Mouse (Mus musculus) CH12.LX (cell line): ENCODE measurements at regions not wholly inside any gene's neighbourhood (a gene's known extent, or its start where the extent isn't known, plus 50 kb on each side); places are given as distances from the start of the nearest gene placed in this dataset.

Experiments used
- DNase-seq: peaks from one replicate; pipeline ENCODE4 v3.0.0-alpha.2; 2013; ENCODE audit errors: extremely low read depth
- H3K27ac ChIP-seq: 2 replicates; pipeline ENCODE4 v1.5.1; 2012; ENCODE audit warnings: low read depth, mild to moderate bottlenecking, control low read depth, moderate library complexity; ENCODE audit not compliant: insufficient read depth
- H3K27me3 ChIP-seq: replicated peaks from 2 replicates; pipeline ENCODE3; 2012; ENCODE audit warnings: inconsistent platforms
- H3K36me3 ChIP-seq, 2 experiments: replicated peaks in 1 of 2; 2 replicates each; pipeline versions ENCODE3 to v1.6.1; 2012; ENCODE audit warnings: inconsistent platforms in 1 of 2, low read length in 1 of 2, mild to moderate bottlenecking in 1 of 2, mixed read lengths in 1 of 2, moderate library complexity in 1 of 2; ENCODE audit not compliant: control insufficient read depth in 1 of 2, insufficient read depth in 1 of 2
- H3K4me1 ChIP-seq, 2 experiments: 2 replicates each; pipeline ENCODE4 v1.6.1; 2012; ENCODE audit warnings: inconsistent platforms in 1 of 2, moderate library complexity in 1 of 2; ENCODE audit not compliant: insufficient read depth in 2 of 2, control insufficient read depth in 1 of 2
- H3K4me2 ChIP-seq: 2 replicates; pipeline ENCODE4 v1.6.1; 2012; ENCODE audit warnings: low read depth, mild to moderate bottlenecking, control low read depth; ENCODE audit not compliant: poor library complexity, insufficient read depth, severe bottlenecking
- H3K4me3 ChIP-seq, 3 experiments: fragments of 150-350 bp in 1 of 3; sonication (generic) in 1 of 3; replicated peaks in 1 of 3; 2 replicates each; pipeline versions ENCODE3 to v1.5.1; 2011 to 2012; ENCODE audit warnings: low read depth in 2 of 3, low read length in 2 of 3, mild to moderate bottlenecking in 2 of 3, moderate library complexity in 2 of 3, control low read depth in 1 of 3, improper control_type of control experiment in 1 of 3, inconsistent platforms in 1 of 3, mixed read lengths in 1 of 3; ENCODE audit not compliant: poor library complexity in 1 of 3
- H3K79me2 ChIP-seq: replicated peaks from 2 replicates; pipeline ENCODE4 v1.6.1; 2012; ENCODE audit warnings: mild to moderate bottlenecking, moderate library complexity; ENCODE audit not compliant: control insufficient read depth, poor library complexity, insufficient read depth, severe bottlenecking; ENCODE audit errors: extremely low read depth
- H3K9ac ChIP-seq: 2 replicates; pipeline ENCODE4 v1.6.1; 2012; ENCODE audit warnings: low read depth, mild to moderate bottlenecking, control low read depth, moderate library complexity; ENCODE audit not compliant: insufficient read depth
- H3K9me3 ChIP-seq: replicated peaks from 2 replicates; pipeline ENCODE3; 2012; ENCODE audit warnings: low read length, inconsistent platforms, mixed read lengths
- BHLHE40 ChIP-seq: IDR thresholded peaks from 2 replicates; pipeline ENCODE4 v1.6.1; 2011; ENCODE audit warnings: mild to moderate bottlenecking, low read depth, low read length, improper control_type of control experiment
- CTCF ChIP-seq, 2 experiments: IDR thresholded peaks in 1 of 2; conservative IDR thresholded peaks in 1 of 2; 2 replicates each; pipeline ENCODE4 v1.5.1; 2011 to 2012; ENCODE audit warnings: low read depth in 2 of 2, low read length in 2 of 2, improper control_type of control experiment in 1 of 2, inconsistent platforms in 1 of 2, mild to moderate bottlenecking in 1 of 2, moderate library complexity in 1 of 2
- E2F4 ChIP-seq: IDR thresholded peaks from 2 replicates; pipeline ENCODE4 v1.6.1; 2011; ENCODE audit warnings: low read depth, low read length, improper control_type of control experiment; ENCODE audit not compliant: insufficient replicate concordance
- ELF1 ChIP-seq: IDR thresholded peaks from 2 replicates; pipeline ENCODE4 v1.6.1; 2014; ENCODE audit warnings: low read depth, mild to moderate bottlenecking, inconsistent platforms, low read length, improper control_type of control experiment
- ETS1 ChIP-seq: conservative IDR thresholded peaks from 2 replicates; pipeline ENCODE4 v1.6.1; 2012; ENCODE audit warnings: low read depth, mild to moderate bottlenecking, inconsistent platforms, low read length, improper control_type of control experiment, moderate library complexity
- GABPA ChIP-seq: IDR thresholded peaks from 2 replicates; pipeline ENCODE4 v1.6.1; 2012; ENCODE audit warnings: low read depth, low read length, improper control_type of control experiment, inconsistent platforms; ENCODE audit not compliant: insufficient replicate concordance
- HCFC1 ChIP-seq: IDR thresholded peaks from 2 replicates; pipeline ENCODE4 v1.6.1; 2012; ENCODE audit warnings: low read depth, mild to moderate bottlenecking, inconsistent platforms, low read length, improper control_type of control experiment
- IRF4 ChIP-seq: IDR thresholded peaks from 2 replicates; pipeline ENCODE4 v1.6.1; 2014; ENCODE audit warnings: low read depth, mild to moderate bottlenecking, inconsistent platforms, low read length, improper control_type of control experiment
- JUN ChIP-seq: IDR thresholded peaks from 2 replicates; pipeline ENCODE4 v1.6.1; 2011; ENCODE audit warnings: low read depth, mild to moderate bottlenecking, low read length, improper control_type of control experiment, moderate library complexity; ENCODE audit not compliant: insufficient read depth
- MAX ChIP-seq: IDR thresholded peaks from 2 replicates; pipeline ENCODE4 v1.6.1; 2011; ENCODE audit warnings: low read length, improper control_type of control experiment
- MAZ ChIP-seq: IDR thresholded peaks from 2 replicates; pipeline ENCODE4 v1.6.1; 2012; ENCODE audit warnings: low read depth, mild to moderate bottlenecking, inconsistent platforms, low read length, improper control_type of control experiment, moderate library complexity
- MXI1 ChIP-seq: IDR thresholded peaks from 2 replicates; pipeline ENCODE4 v1.6.1; 2011; ENCODE audit warnings: mild to moderate bottlenecking, low read depth, low read length, improper control_type of control experiment
- MYC ChIP-seq: IDR thresholded peaks from 2 replicates; pipeline ENCODE4 v1.6.1; 2011; ENCODE audit warnings: low read depth, mild to moderate bottlenecking, improper control_type of control experiment, low read length
- NRF1 ChIP-seq: IDR thresholded peaks from 2 replicates; pipeline ENCODE4 v1.6.1; 2014; ENCODE audit warnings: low read depth, mild to moderate bottlenecking, inconsistent platforms, low read length, improper control_type of control experiment, moderate library complexity
- PAX5 ChIP-seq: IDR thresholded peaks from 2 replicates; pipeline ENCODE4 v1.6.1; 2012; ENCODE audit warnings: low read length, inconsistent platforms, mixed read lengths
- POLR2AphosphoS2 ChIP-seq: IDR thresholded peaks from 2 replicates; pipeline ENCODE4 v1.6.1; 2011; ENCODE audit warnings: low read depth, low read length, improper control_type of control experiment
- RAD21 ChIP-seq: IDR thresholded peaks from 2 replicates; pipeline ENCODE4 v1.6.1; 2011; ENCODE audit warnings: low read depth, mild to moderate bottlenecking, low read length, improper control_type of control experiment, moderate library complexity
- RCOR1 ChIP-seq: conservative IDR thresholded peaks from 2 replicates; pipeline ENCODE4 v1.6.1; 2012; ENCODE audit warnings: low read depth, mild to moderate bottlenecking, inconsistent platforms, low read length, improper control_type of control experiment
- TBP ChIP-seq: conservative IDR thresholded peaks from 2 replicates; pipeline ENCODE4 v1.6.1; 2011; ENCODE audit warnings: low read depth, low read length, improper control_type of control experiment
- TCF12 ChIP-seq: IDR thresholded peaks from 2 replicates; pipeline ENCODE4 v1.6.1; 2014; ENCODE audit warnings: low read depth, mild to moderate bottlenecking, inconsistent platforms, low read length, improper control_type of control experiment
- UBTF ChIP-seq: IDR thresholded peaks from 2 replicates; pipeline ENCODE4 v1.6.1; 2012; ENCODE audit warnings: low read depth, mild to moderate bottlenecking, inconsistent platforms, low read length, improper control_type of control experiment, moderate library complexity
- USF1 ChIP-seq: IDR thresholded peaks from 2 replicates; pipeline ENCODE4 v1.6.1; 2014; ENCODE audit warnings: low read depth, mild to moderate bottlenecking, inconsistent platforms, low read length, improper control_type of control experiment
- USF2 ChIP-seq: conservative IDR thresholded peaks from 2 replicates; pipeline ENCODE4 v1.6.1; 2011; ENCODE audit warnings: low read depth, low read length, improper control_type of control experiment
- ZC3H11A ChIP-seq: IDR thresholded peaks from 2 replicates; pipeline ENCODE4 v1.6.1; 2012; ENCODE audit warnings: low read depth, mild to moderate bottlenecking, inconsistent platforms, low read length, improper control_type of control experiment
- ZMIZ1 ChIP-seq: IDR thresholded peaks from 2 replicates; pipeline ENCODE4 v1.6.1; 2012; ENCODE audit warnings: low read depth, mild to moderate bottlenecking, inconsistent platforms, low read length, improper control_type of control experiment
- dilution Hi-C: fragments of 300-500 bp; cut with MboI; formaldehyde crosslinking; loops from 2 replicates; pipeline ENCODE4 v1.14.3; 2020; ENCODE audit warnings: low sequenced_read_pairs; ENCODE audit not compliant: extremely low pct_unique_long_range_greater_than_20kb, extremely low pct_ligation_motif_present
- in situ Hi-C: fragments of 300-500 bp; cut with MboI; formaldehyde crosslinking; loops from 3 replicates; pipeline ENCODE4 v1.14.3; 2019; ENCODE audit warnings: low sequenced_read_pairs, low pct_ligation_motif_present, low pct_unique_long_range_greater_than_20kb, mixed read lengths

DNA sequence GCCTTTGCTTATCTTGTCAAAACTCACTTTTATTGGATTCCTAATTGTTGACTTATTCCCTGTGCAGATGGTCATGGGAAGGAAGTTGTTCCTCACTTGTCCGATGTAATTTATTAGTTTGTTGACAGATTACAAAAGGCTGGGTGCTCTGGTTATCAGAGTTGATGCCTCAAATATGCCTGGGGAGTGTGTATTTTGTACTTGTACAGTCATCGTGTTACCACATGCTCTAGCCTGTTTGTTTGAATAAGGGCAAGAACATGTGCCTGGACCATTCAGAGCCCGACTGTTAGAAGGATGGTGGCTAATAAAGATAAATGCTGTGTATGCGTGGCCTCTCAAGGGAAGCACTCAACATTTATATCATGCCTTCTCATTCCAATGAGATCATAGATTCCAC lies 288.0 kb downstream of the Trim52 start:
- no peaks in the 10 kb centered on the region for H3K27me3 ChIP-seq
- no peak for TF ChIP-seq RCOR1
- TF ChIP-seq NRF1: no peak
- no peak for TF ChIP-seq HCFC1
- no peak for TF ChIP-seq ELF1
- no peak for TF ChIP-seq RAD21
- TF ChIP-seq UBTF: no peak
- TF ChIP-seq IRF4: no peak
- no peak for TF ChIP-seq TBP
- no peak for TF ChIP-seq MAX
- no peak for TF ChIP-seq ETS1
- no peak for TF ChIP-seq GABPA
- no peak for TF ChIP-seq ZC3H11A
- TF ChIP-seq E2F4: no peak
- no peak for TF ChIP-seq TCF12
- no peak for TF ChIP-seq MYC
- no peak for TF ChIP-seq JUN
- no peak for TF ChIP-seq CTCF (conservative IDR thresholded peaks at IDR 0.05 in 1 of 2, IDR thresholded peaks at IDR 0.05 in 1 of 2; ENCODE audit: low read depth in 2 of 2, low read length in 2 of 2)
- no peak for TF ChIP-seq USF2
- TF ChIP-seq USF1: no peak
- TF ChIP-seq POLR2AphosphoS2: no peak
- no peaks in the 10 kb centered on the region for H3K4me1 ChIP-seq
- in situ Hi-C loops (no loop called here), dilution Hi-C loops (no loop called here)
- H3K27ac ChIP-seq: no peak overlapping the region
- no peak overlapping the region for H3K9ac ChIP-seq
- no peaks in the 10 kb centered on the region for H3K36me3 ChIP-seq
- no peak overlapping the region for H3K4me2 ChIP-seq
- no peak for DNase-seq
- peaks cover 6% of the 10 kb centered on the region for H3K9me3 ChIP-seq
- no peak overlapping the region for H3K4me3 ChIP-seq
- H3K79me2 ChIP-seq: no peaks in the 10 kb centered on the region

DNA sequence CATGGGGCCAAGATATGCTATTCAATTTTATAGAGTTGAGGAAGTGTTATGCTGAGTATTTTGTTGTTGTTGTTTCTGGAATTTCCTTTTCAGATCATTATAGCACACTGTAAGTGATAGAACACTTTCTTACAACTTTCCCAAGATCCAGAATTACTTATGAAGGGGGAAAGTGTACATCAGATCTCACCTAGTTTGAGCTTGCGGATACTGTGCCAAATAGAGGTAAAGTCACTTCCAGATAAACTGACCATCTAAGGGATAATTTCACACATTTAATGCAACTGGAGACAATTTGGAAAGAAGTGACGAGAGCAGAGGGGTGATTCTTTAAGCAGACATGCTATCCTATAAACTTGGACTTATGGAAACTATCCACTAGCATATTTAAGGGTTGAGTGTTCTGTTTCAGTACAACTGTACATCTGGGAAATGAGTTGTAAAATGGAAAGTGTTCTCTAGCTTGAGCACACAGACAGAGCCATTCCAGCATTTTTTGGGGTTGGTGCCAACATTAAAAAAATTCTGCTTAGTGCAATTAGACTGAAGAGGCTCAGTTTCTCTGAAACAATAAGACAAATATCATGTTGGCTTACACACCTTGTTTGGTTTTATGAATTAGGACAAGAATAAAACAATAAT lies 307.0 kb downstream of the Trim52 start:
- TF ChIP-seq USF2 (no peak), RAD21 (no peak), RCOR1 (no peak), ZMIZ1 (no peak), BHLHE40 (no peak), MXI1 (no peak), TCF12 (no peak), MAZ (no peak), PAX5 (no peak), IRF4 (no peak)
- no peak overlapping the region for H3K4me3 ChIP-seq
- no peaks in the 10 kb centered on the region for H3K79me2 ChIP-seq
- dilution Hi-C loops (no loop called here), in situ Hi-C loops (no loop called here)
- peaks cover 10% of the 10 kb centered on the region for H3K9me3 ChIP-seq
- no peaks in the 10 kb centered on the region for H3K36me3 ChIP-seq
- H3K9ac ChIP-seq: no peak overlapping the region
- DNase-seq: no peak
- H3K27ac ChIP-seq: no peak overlapping the region
- H3K4me2 ChIP-seq: no peak overlapping the region
- H3K4me1 ChIP-seq: no peaks in the 10 kb centered on the region
- H3K27me3 ChIP-seq: no peaks in the 10 kb centered on the region
